Mouse (Mus musculus) natural killer cell, adult 2 months (primary cell): ENCODE results near the gene Vmn1r231.

Experiments
- DNase-seq, 2 experiments: peaks; one replicate each; pipeline ENCODE4 v3.0.0; 2022; ENCODE audit warnings: low spot score in 2 of 2

Gene Vmn1r231

GRCm38 (mm10) chr17:20904991-20905390 is at the start of gene Vmn1r231:
Vmn1r231 (minus strand) TSS chr17:20905091.
- DNase-seq = no peak

DNA sequence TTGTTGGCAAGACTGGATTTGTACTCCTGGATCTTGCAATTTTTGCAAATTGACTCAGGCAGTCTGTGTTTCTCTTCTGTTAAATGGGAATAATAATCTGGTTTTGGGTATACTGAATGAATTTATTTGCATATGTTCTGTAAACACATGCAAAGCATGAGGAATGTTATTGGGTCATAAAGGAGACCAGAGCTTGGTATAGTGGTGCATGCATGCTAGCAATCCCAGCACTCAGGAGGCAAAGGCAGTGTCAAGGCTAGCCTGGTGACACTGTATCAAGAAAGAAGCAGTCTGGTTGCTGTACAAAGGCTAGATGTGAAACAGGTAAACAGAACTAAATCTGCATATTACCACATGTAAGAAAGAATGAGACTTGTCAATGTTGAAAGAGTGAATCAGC is 41.7 kb upstream of the Vmn1r231 start:
- no peak for DNase-seq

DNA sequence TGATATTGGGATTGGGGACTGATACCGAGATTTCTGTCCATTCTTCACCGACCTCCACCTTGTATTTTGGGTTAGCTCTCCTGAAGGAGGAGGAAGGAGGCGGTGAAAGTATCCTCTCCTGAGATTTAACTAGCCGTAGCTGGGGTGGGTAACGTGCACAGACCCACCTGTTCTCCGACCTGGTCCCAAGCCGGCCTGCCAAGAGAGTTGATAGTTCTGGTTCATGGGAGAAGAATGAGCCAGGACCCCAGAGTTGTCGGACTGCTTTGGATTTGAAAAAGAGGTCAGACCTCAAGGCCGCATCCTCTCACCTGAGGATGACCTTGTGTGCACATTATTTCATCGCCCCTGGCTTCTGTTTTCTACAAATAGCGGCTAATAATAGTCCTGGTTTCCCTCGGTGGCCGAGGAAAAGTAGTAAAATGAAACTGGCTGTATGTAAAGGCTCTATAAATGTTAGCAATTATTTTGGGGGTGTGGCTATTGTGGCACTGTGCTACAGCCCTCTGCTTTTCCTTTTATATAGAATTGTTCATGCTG is 41.2 kb upstream of the Vmn1r231 start:
- DNase-seq = no peak

DNA sequence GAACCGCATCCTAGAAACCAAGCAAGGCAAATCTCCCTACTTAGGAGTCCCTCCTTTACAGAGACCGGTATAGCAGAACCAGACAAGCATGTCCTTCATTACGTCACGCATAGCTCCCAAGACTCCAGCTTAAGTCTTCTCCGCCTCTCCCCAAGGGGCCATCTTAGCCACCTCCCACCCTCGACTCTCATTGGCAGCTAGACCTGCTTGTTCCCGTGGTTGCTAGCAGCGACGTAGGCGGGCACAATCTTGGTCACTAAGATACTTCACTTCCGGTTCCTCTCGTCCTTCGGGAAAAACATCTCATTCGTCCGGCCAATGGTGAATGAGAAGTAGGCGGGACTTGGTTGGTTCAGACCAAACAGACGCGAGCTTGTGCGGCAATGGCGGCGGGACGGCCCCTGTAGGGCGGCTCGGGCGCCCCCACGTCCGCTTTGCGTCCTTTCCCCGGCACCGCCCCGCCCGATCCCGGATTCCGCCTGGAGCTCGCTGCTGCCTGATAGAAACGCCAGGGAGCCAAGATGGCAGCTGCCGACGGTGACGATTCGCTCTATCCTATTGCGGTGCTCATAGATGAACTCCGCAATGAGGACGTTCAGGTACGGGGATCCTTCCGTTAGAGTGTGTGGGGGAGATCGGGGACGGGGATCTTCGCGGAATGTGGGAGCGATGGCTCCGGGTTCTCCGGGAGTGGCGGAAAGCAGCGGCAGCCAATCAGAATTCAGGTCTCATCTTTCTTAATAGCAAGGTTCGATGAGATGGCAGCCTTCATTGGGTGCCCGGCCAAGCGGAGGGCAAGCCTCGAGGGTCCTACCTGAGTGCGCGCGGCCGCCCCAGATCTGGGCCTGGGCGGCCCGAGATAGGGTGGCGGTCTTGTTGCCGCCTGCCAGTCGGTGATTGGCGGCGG is 40.3 kb upstream of the Vmn1r231 start, which contains the start of gene Ppp2r1a:
Gene Ppp2r1a, plus strand, starts transcription at position 327 of the 907 bp plus-strand sequence.
- peak; percentile 99 for DNase-seq

GRCm38 (mm10) chr17:20944226-20944625 is 39.3 kb upstream of the Vmn1r231 start:
- DNase-seq = no peak

GRCm38 (mm10) chr17:20919614-20920013 is 14.7 kb upstream of the Vmn1r231 start, which contains the start of gene Vmn1r232:
Vmn1r232 (minus strand) TSS chr17:20919714.
- no peak for DNase-seq

GRCm38 (mm10) chr17:20840144-20840543 is 64.7 kb downstream of the Vmn1r231 start, which contains the start of gene Vmn1r230:
Vmn1r230 (plus strand) TSS chr17:20840444.
- DNase-seq = no peak
